Mouse (Mus musculus): ENCODE data around the gene Ccdc30. TPM values are rescaled to one million over a fixed set of nuclear protein-coding genes. Genes with fewer than 3 reads are reported as not detected.
A peak's percentile ranks its signal among the peaks of the same experiment; 100 is the strongest.

The Ccdc30 gene
- polyA plus RNA-seq (2015; fragmentation: Nextera tagmentation; extraction: Ambion mirVana), result 12.4 and 12.5 TPM in 2 replicates

DNA sequence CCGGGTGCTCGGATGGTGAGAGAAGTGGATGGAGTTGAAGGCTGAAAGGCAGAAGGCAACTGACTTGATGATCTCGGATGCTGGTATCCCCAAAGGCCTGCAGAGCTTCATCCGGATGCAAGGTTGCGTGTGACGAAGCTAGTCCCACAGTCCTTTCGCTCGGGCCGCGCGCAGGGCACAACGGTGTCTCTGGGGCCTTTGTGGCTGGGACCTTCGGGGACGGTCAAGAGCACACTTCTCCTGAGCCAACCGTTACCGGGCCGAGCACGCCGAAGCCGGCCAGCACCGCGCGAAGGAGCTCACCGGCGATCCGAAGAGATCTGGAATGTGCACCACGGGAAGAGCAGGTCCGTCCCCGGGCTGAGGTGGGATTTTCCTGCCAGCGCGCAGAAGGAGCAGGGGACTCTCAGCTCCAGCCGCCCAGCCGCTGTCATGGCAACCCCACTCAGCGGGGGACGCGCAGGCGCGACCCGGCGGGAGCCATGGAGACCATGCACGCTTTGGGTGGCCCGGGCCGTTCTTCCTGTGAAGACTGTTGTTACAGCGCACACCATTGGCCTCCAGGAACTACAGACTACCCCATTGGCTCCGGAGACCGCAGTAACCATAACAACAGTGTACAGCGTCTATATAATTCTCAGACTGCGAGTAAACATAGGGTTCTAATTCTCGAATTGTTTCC lies at the start of gene Ccdc30:
Ccdc30 (minus strand) TSS at position 450 of the 682 bp plus-strand sequence.
- Histone ChIP-seq H3K4me2 (peak within 1 kb of the TSS; percentile 90), H3K27ac (peak within 1 kb of the TSS; percentile 63), H3K36me3 (ENCODE audit: poor library complexity, severe bottlenecking) (no peaks in the 10 kb centered on the region; the same call in 1 of the 2 replicates), H3K4me3 (peak within 1 kb of the TSS; percentile 63), H3K4me1 (peaks cover 21% of the 10 kb centered on the region), H3K27me3 (no peaks in the 10 kb centered on the region), H3K9ac (peak within 1 kb of the TSS; percentile 75), H3K9me3 (replicated peaks) (no peaks in the 10 kb centered on the region)
- under 1% methylated on average over 49 of the region's 49 CpGs for whole genome bisulfite sequencing
- ATAC-seq, result peak; percentile 100

DNA sequence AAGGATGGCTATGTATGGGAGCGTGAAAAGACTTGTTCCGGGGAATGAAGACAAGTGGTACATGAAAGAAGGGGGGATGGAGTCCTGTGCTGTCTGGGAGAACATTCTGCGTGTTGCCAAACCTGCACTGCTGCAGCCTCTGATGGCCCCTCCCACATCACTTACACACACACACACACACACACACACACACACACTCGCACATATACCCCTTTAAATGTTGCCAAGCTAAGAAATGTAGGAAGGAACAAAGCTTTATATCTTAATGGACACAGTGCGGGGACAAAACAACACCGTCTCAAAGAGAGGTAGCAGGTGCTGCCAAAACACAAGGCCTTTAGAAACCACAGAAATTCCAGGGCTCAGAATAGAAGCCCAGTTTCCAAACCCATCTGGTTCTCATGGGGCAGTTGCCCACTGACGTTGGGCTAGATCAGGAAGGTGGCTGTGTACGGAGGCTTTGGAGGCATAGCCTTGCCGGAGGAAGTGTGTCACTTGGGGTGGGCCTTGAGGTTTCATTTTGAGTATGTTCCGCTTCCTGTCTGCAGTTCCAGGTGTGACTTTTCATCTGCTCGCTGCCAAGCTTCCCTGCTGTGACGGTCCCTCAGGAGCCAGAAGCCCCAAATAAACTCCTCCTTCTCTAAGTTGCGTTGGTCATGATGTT lies 48.6 kb upstream of the Ccdc30 start:
- ATAC-seq, result no peak
- 70% methylated on average over 13 of the region's 13 CpGs for WGBS

GRCm38 (mm10) chr4:119462858-119463755 lies 47.8 kb upstream of the Ccdc30 start:
- Histone ChIP-seq H3K9ac (0 out of 2 replicates have a peak overlapping the region, but pooled peaks have one; percentile 21), H3K4me1 (peaks cover 41% of the 10 kb centered on the region), H3K4me2 (peak overlapping the region; percentile 24), H3K9me3 (replicated peaks) (no peaks in the 10 kb centered on the region), H3K27ac (peak overlapping the region; percentile 98), H3K36me3 (ENCODE audit: poor library complexity, severe bottlenecking) (no peaks in the 10 kb centered on the region), H3K27me3 (no peaks in the 10 kb centered on the region), H3K4me3 (no peak overlapping the region)
- 42% methylated on average over 11 of the region's 11 CpGs for WGBS
- ATAC-seq, result peak; percentile 57

More for the DNA sequence above, 48.6 kb upstream of the Ccdc30 start:
- H3K36me3 ChIP-seq (ENCODE audit: poor library complexity, severe bottlenecking), result no peaks in the 10 kb centered on the region
- peak overlapping the region; percentile 98 for H3K27ac ChIP-seq
- no peaks in the 10 kb centered on the region for H3K9me3 ChIP-seq (replicated peaks)
- H3K4me3 ChIP-seq, result no peak overlapping the region
- no peak overlapping the region for H3K4me2 ChIP-seq
- H3K27me3 ChIP-seq, result no peaks in the 10 kb centered on the region
- no peak overlapping the region for H3K9ac ChIP-seq
- peaks cover 41% of the 10 kb centered on the region for H3K4me1 ChIP-seq

DNA sequence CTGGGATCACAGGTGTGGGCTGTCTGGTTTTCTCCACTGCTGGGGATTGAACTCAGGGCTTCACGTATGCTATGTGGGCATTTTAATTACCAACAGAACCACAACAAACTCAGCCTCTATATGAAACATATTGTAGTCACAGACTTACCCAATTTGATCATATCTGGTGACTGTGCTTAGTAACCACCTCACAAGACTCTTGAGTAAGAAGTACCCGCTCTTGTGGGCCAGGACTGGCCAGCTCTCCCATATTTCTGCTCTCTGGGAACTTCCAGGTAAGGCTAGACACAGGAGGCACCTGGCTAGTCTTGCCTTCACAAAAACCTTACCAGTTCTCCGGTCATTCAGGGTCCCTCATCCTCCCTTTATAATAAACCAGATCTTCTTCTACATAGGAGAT lies 47.1 kb upstream of the Ccdc30 start:
- no peaks in the 10 kb centered on the region for H3K27me3 ChIP-seq
- H3K9ac ChIP-seq, result no peak overlapping the region
- peaks cover 41% of the 10 kb centered on the region for H3K4me1 ChIP-seq
- no peaks in the 10 kb centered on the region for H3K36me3 ChIP-seq (ENCODE audit: poor library complexity, severe bottlenecking)
- ATAC-seq, result no peak
- 86% methylated on average over 3 of the region's 3 CpGs for WGBS
- no peaks in the 10 kb centered on the region for H3K9me3 ChIP-seq (replicated peaks)
- no peak overlapping the region for H3K4me3 ChIP-seq
- H3K4me2 ChIP-seq, result 0 out of 2 replicates have a peak overlapping the region, but pooled peaks have one; percentile 24
- H3K27ac ChIP-seq, result peak overlapping the region; percentile 98

- peak; percentile 91 for ATAC-seq
- Histone ChIP-seq H3K9ac (no peak overlapping the region), H3K4me3 (0 out of 2 replicates have a peak overlapping the region, but pooled peaks have one; percentile 3), H3K36me3 (ENCODE audit: poor library complexity, severe bottlenecking) (no peaks in the 10 kb centered on the region), H3K27ac (peak overlapping the region; percentile 98), H3K9me3 (replicated peaks) (no peaks in the 10 kb centered on the region), H3K4me1 (peaks cover 41% of the 10 kb centered on the region), H3K27me3 (no peaks in the 10 kb centered on the region), H3K4me2 (peak overlapping the region; percentile 45)
- 13% methylated on average over 8 of the region's 8 CpGs for WGBS
Measured at GRCm38 (mm10) chr4:119460728-119461141, 45.4 kb upstream of the Ccdc30 start.

- Histone ChIP-seq H3K4me2 (peak overlapping the region; percentile 45), H3K9ac (no peak overlapping the region), H3K4me1 (peaks cover 41% of the 10 kb centered on the region), H3K27ac (peak overlapping the region; percentile 98), H3K9me3 (replicated peaks) (no peaks in the 10 kb centered on the region), H3K27me3 (no peaks in the 10 kb centered on the region), H3K4me3 (0 out of 2 replicates have a peak overlapping the region, but pooled peaks have one; percentile 3), H3K36me3 (ENCODE audit: poor library complexity, severe bottlenecking) (no peaks in the 10 kb centered on the region)
- 55% methylated on average over 5 of the region's 5 CpGs for WGBS
- ATAC-seq, result peak; percentile 16
Measured at GRCm38 (mm10) chr4:119460296-119460695, 45.0 kb upstream of the Ccdc30 start.

GRCm38 (mm10) chr4:119453533-119453932 lies 38.2 kb upstream of the Ccdc30 start:
- H3K4me1 ChIP-seq, result peaks cover 8% of the 10 kb centered on the region
- H3K9ac ChIP-seq, result no peak overlapping the region
- H3K9me3 ChIP-seq (replicated peaks), result no peaks in the 10 kb centered on the region
- no peak overlapping the region for H3K4me3 ChIP-seq
- no peaks in the 10 kb centered on the region for H3K36me3 ChIP-seq (ENCODE audit: poor library complexity, severe bottlenecking)
- H3K4me2 ChIP-seq, result no peak overlapping the region
- no peaks in the 10 kb centered on the region for H3K27me3 ChIP-seq
- WGBS, result 15% methylated on average over 6 of the region's 6 CpGs
- ATAC-seq, result peak; percentile 74
- peak overlapping the region; percentile 61 for H3K27ac ChIP-seq

DNA sequence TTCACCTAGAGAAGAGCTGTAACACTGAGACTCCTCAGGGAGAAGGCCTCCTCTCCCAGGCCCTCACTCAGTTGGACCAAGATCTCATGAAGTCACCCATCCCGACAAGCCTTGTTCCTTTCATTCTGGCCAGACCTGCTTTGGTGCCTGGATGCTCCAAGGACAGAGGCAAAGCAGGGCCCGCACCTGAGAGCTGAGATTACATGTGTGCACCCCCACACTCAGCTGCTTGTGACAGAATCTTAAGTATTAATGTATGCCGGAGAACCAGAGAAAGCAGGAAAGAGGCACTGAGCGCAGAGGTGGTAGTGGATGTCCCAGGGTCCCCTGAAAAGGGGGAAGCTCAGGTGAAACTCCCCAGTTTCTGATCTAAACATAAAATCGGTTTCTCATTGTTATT lies 37.8 kb upstream of the Ccdc30 start:
- Histone ChIP-seq H3K4me1 (peaks cover 8% of the 10 kb centered on the region), H3K4me3 (no peak overlapping the region), H3K27ac (peak overlapping the region; percentile 61; the same call in 1 of the 2 replicates), H3K9me3 (replicated peaks) (no peaks in the 10 kb centered on the region), H3K36me3 (ENCODE audit: poor library complexity, severe bottlenecking) (no peaks in the 10 kb centered on the region), H3K4me2 (no peak overlapping the region), H3K9ac (no peak overlapping the region), H3K27me3 (no peaks in the 10 kb centered on the region)
- peak; percentile 16; the same call in 1 of the 2 replicates for ATAC-seq
- 76% methylated on average over 5 of the region's 5 CpGs for WGBS

DNA sequence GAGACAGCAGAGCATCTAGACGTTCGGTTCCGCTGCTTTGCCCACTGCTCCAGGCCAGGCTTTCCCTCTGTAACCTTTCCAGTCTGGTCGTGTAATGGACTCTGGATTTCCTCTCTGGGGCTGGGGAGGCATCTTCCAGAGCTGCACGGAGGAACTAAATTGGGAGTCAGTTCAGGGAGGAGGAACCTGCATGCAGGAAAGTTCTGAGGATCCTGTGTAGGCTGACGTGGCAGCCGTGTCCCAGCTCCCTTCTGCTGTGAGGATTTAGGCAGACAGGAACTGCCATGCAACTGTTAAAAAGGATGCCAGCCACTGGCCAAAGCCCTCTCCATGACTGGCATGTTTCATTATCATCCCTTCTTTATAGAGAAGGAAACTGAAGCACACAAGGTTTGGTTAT lies 35.1 kb upstream of the Ccdc30 start:
- ATAC-seq, result no peak
- Histone ChIP-seq H3K4me3 (no peak overlapping the region), H3K27ac (no peak overlapping the region), H3K9ac (no peak overlapping the region), H3K4me2 (no peak overlapping the region), H3K27me3 (no peaks in the 10 kb centered on the region), H3K36me3 (ENCODE audit: poor library complexity, severe bottlenecking) (no peaks in the 10 kb centered on the region), H3K4me1 (peaks cover 8% of the 10 kb centered on the region), H3K9me3 (replicated peaks) (no peaks in the 10 kb centered on the region)
- 79% methylated on average over 7 of the region's 7 CpGs for WGBS

DNA sequence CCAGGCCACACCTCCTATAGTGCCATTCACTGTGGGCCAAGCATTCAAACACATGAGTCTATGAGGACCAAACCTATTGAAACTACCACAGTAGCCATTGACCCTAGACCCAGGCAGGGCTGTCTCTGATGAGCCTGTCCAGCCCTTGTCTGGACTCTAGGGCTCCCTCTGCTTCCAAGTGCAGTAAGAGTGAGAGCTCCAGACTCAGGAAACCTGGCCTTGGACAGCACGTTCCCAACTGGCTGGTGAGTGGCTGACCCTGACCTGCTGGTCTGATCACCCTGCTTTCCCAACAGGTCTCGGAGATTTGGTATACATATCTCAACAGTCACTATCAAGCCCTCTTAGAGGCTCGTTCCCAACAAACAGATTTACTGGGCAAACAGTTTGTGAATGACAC lies 32.5 kb upstream of the Ccdc30 start:
- Histone ChIP-seq H3K4me1 (no peaks in the 10 kb centered on the region), H3K27me3 (no peaks in the 10 kb centered on the region), H3K9ac (no peak overlapping the region), H3K4me3 (no peak overlapping the region), H3K4me2 (no peak overlapping the region), H3K27ac (no peak overlapping the region), H3K9me3 (replicated peaks) (no peaks in the 10 kb centered on the region), H3K36me3 (ENCODE audit: poor library complexity, severe bottlenecking) (no peaks in the 10 kb centered on the region)
- no peak for ATAC-seq
- WGBS, result 84% methylated on average over 3 of the region's 3 CpGs

GRCm38 (mm10) chr4:119447261-119447660 lies 31.9 kb upstream of the Ccdc30 start:
- H3K4me3 ChIP-seq, result no peak overlapping the region
- ATAC-seq, result no peak
- H3K36me3 ChIP-seq (ENCODE audit: poor library complexity, severe bottlenecking), result no peaks in the 10 kb centered on the region
- H3K4me1 ChIP-seq, result no peaks in the 10 kb centered on the region
- H3K9ac ChIP-seq, result no peak overlapping the region
- no peak overlapping the region for H3K4me2 ChIP-seq
- no peak overlapping the region for H3K27ac ChIP-seq
- 92% methylated on average over 6 of the region's 6 CpGs for WGBS
- no peaks in the 10 kb centered on the region for H3K9me3 ChIP-seq (replicated peaks)
- no peaks in the 10 kb centered on the region for H3K27me3 ChIP-seq

Data from forebrain, embryonic 13.5 days (tissue).